Mouse (Mus musculus) limb, embryonic 14.5 days (tissue): ENCODE results near the gene Rhox2f. TPM values are rescaled to one million over a fixed set of nuclear protein-coding genes. Genes with fewer than 3 reads are reported as not detected.
"Not testable (repeated sequence)": the region's sequence is repeated elsewhere in the genome, so short reads cannot be mapped to it uniquely, and the experiment has no call there.

Source experiments
- ATAC-seq: fragments of 200-750 bp; cut with Nextera tagmentation; 2 replicates; pipeline ENCODE4 v1.8.0; 2017; ENCODE audit warnings: low read depth, moderate number of reproducible peaks, moderate TSS enrichment; ENCODE audit not compliant: low FRiP score
- DNase-seq: peaks from one replicate; pipeline ENCODE4 v3.0.0-alpha.2; 2015; ENCODE audit warnings: low spot score
- H3K27ac ChIP-seq: fragments of 300-500 bp; sonication (generic); replicated peaks from 2 replicates; pipeline ENCODE4 v1.5.1; 2014; ENCODE audit warnings: low read depth, mild to moderate bottlenecking, low read length, moderate library complexity, mixed read lengths
- H3K27me3 ChIP-seq: fragments of 300-500 bp; sonication (generic); 2 replicates; pipeline ENCODE4 v1.6.1; 2014; ENCODE audit warnings: low read length, mixed read lengths; ENCODE audit not compliant: control insufficient read depth, insufficient read depth
- H3K36me3 ChIP-seq: fragments of 300-500 bp; sonication (generic); 2 replicates; pipeline ENCODE4 v1.6.1; 2014; ENCODE audit warnings: mild to moderate bottlenecking, low read length, moderate library complexity, mixed read lengths; ENCODE audit not compliant: control insufficient read depth, insufficient read depth
- H3K4me1 ChIP-seq: fragments of 300-500 bp; sonication (generic); 2 replicates; pipeline ENCODE4 v1.6.1; 2014; ENCODE audit warnings: antibody characterized with exemption, low read length, mixed read lengths; ENCODE audit not compliant: control insufficient read depth, insufficient read depth
- H3K4me2 ChIP-seq: fragments of 300-500 bp; sonication (generic); replicated peaks from 2 replicates; pipeline ENCODE4 v1.6.1; 2014; ENCODE audit warnings: low read depth, mild to moderate bottlenecking, low read length, moderate library complexity; ENCODE audit not compliant: severe bottlenecking
- H3K4me3 ChIP-seq: fragments of 300-500 bp; sonication (generic); replicated peaks from 2 replicates; pipeline ENCODE4 v1.5.1; 2014; ENCODE audit warnings: low read length
- H3K9ac ChIP-seq: fragments of 300-500 bp; sonication (generic); 2 replicates; pipeline ENCODE4 v1.6.1; 2014; ENCODE audit warnings: mild to moderate bottlenecking, low read depth, low read length, moderate library complexity; ENCODE audit not compliant: severe bottlenecking
- H3K9me3 ChIP-seq: fragments of 300-500 bp; sonication (generic); 2 replicates; pipeline ENCODE4 v1.6.1; 2016; ENCODE audit warnings: low read length; ENCODE audit not compliant: control insufficient read depth
- WGBS: fragments of 180-500 bp; shearing (Covaris S2); extraction: QIAGEN DNeasy Blood & Tissue Kit; methylation state at CpG from one replicate; pipeline ENCODE4 v1.1.7; 2014; 5-methylcytosine and 5-hydroxymethylcytosine counted together
- polyA plus RNA-seq, 2 experiments: library from polyadenylated mRNA; depleted of rRNA in 1 of 2; stranded (reverse) in 1 of 2; unstranded in 1 of 2; fragments of >200 nt; fragmentation: Nextera tagmentation in 1 of 2; extraction: Ambion mirVana in 1 of 2; gene quantifications; 2 replicates each; pipeline versions ENCODE4 v1.2.1 to v1.2.3; 2012 to 2014

Rhox2f gene
- polyA plus RNA-seq (2012; rRNA removed) = not detected in 2 replicates
- not detected in 2 replicates for polyA plus RNA-seq (2014; fragmentation: Nextera tagmentation; extraction: Ambion mirVana)

GRCm38 (mm10) chrX:37571105-37571504 lies at the start of gene Rhox2f:
Gene Rhox2f, plus strand, starts transcription at chrX:37571405.
- H3K36me3 ChIP-seq, H3K4me3 ChIP-seq, H3K4me2 ChIP-seq, ATAC-seq, H3K9ac ChIP-seq, H3K27me3 ChIP-seq, H3K27ac ChIP-seq, H3K4me1 ChIP-seq, H3K9me3 ChIP-seq, DNase-seq: not testable (repeated sequence)
- WGBS = 94% methylated on average over 6 of the region's 8 CpGs

DNA sequence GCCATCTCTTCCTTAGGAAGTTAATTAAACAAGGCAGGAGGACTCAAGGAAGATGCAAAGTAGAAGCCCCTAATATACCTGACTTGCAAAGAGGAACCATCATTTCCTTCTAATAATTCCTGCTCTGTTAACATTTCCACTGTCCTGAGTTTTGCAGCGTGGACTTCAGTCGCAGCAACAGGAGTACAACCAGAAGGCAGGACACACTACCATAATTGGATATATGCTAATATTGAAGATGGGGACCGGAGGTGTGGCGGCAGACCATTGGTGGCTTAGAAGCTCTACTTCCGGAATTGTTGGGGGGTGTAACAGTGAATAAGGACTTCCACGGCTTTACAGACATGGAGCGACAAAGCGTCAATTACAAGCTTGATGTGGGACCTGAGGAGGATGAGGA lies 41.1 kb upstream of the Rhox2f start, which contains the start of gene Rhox2e:
Gene Rhox2e (plus strand): TSS at position 301 of the 400 bp plus-strand sequence.
- H3K27me3 ChIP-seq, H3K9me3 ChIP-seq, H3K4me1 ChIP-seq, H3K27ac ChIP-seq, H3K4me2 ChIP-seq, H3K36me3 ChIP-seq, ATAC-seq, DNase-seq, H3K9ac ChIP-seq, H3K4me3 ChIP-seq: not testable (repeated sequence)
- WGBS = 93% methylated on average over 2 of the region's 8 CpGs

GRCm38 (mm10) chrX:37541719-37542118 lies 29.5 kb upstream of the Rhox2f start, which contains the start of gene Rhox3e:
Gene Rhox3e, plus strand, starts transcription at chrX:37542019.
- H3K9me3 ChIP-seq, ATAC-seq: not testable (repeated sequence)

DNA sequence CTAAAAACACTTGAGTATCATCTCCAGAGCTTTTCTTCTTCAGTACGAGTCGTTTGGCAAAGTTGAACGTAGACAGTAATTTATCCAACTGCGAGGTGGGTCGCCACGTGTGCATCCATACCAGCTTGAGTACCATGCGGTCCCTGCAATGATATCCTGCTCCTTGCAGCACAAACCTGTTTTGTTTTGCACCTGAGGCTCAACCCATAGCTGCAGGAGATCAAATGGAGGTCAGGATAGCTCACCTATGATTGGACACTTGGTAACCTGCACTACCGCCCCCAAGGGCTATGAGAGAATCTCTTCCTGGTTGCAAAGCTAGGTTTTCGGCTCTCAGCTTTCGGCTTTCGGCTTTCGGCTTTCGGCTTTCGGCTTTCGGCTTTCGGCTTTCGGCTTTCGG lies 14.1 kb upstream of the Rhox2f start, which contains the start of gene Rhox4e:
Gene Rhox4e (plus strand): TSS at position 301 of the 400 bp plus-strand sequence.
- not testable (repeated sequence) for ATAC-seq, H3K4me3 ChIP-seq, H3K4me2 ChIP-seq, DNase-seq, H3K27ac ChIP-seq, H3K27me3 ChIP-seq, H3K4me1 ChIP-seq, H3K9me3 ChIP-seq, H3K36me3 ChIP-seq, H3K9ac ChIP-seq
- 98% methylated on average over 10 of the region's 18 CpGs for WGBS

More at GRCm38 (mm10) chrX:37541719-37542118, 29.5 kb upstream of the Rhox2f start, which contains the start of gene Rhox3e:
- not testable (repeated sequence) for H3K4me2 ChIP-seq, H3K9ac ChIP-seq, H3K4me1 ChIP-seq, DNase-seq, H3K27ac ChIP-seq, H3K27me3 ChIP-seq, H3K4me3 ChIP-seq, H3K36me3 ChIP-seq
- no CpG with 5 or more reads among the region's 4 CpGs for WGBS

DNA sequence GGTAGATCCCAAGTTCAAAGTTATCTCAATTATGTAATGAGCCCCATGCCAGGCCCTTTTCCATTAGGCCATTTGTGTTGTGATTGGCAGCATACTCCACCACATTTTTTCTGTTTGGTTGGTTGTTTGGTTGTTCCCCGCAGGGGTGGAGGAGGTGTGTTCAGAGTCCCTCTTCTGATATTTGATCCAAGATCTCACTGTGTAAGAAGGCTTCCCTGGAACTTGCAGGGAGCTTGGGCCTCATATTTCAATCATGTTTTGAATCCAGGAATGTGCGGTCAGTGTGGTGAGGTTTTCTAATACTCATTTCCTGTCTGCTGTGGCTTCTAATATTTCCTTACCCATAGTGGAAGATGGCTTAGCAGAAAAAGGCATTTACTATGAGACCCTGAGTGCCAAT lies 1.4 kb downstream of the Rhox2f start:
- H3K27ac ChIP-seq, DNase-seq, H3K4me1 ChIP-seq, H3K36me3 ChIP-seq, H3K4me3 ChIP-seq, H3K27me3 ChIP-seq, ATAC-seq, H3K9me3 ChIP-seq, H3K9ac ChIP-seq, H3K4me2 ChIP-seq: not testable (repeated sequence)
- 31% methylated on average over 2 of the region's 2 CpGs for WGBS

DNA sequence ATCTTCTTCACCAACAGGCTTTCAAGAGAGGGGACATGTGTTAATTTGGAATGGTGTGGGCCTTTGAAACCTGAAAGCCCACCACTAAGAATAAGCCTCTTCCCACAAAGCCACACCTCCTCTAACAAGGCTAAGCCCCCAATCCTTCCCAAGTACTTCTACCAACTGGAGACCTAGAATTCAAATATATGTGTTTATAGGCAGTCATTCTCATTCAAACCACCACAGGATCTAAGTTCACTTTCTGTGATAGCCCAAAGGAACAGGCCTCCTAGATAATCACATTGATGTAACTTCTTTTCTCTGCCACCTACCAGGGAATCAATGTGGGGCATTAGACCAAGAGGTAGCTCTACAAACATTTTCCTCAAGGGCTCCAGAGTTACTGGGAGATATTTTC lies 9.5 kb downstream of the Rhox2f start, which contains the start of gene Rhox3f:
Gene Rhox3f (plus strand): TSS at position 301 of the 400 bp plus-strand sequence.
- not testable (repeated sequence) for H3K27me3 ChIP-seq, H3K9me3 ChIP-seq, DNase-seq, H3K36me3 ChIP-seq, H3K9ac ChIP-seq, ATAC-seq, H3K4me3 ChIP-seq, H3K27ac ChIP-seq, H3K4me2 ChIP-seq, H3K4me1 ChIP-seq

GRCm38 (mm10) chrX:37607604-37608003 lies 36.4 kb downstream of the Rhox2f start, which contains the start of gene Rhox4f:
Gene Rhox4f, minus strand, starts transcription at chrX:37607704.
- 96% methylated on average over 15 of the region's 19 CpGs for WGBS
- not testable (repeated sequence) for H3K4me1 ChIP-seq

More at GRCm38 (mm10) chrX:37607604-37608003, 36.4 kb downstream of the Rhox2f start, which contains the start of gene Rhox4f:
- ATAC-seq, H3K9ac ChIP-seq, H3K27me3 ChIP-seq, H3K27ac ChIP-seq, H3K4me3 ChIP-seq, H3K36me3 ChIP-seq, H3K4me2 ChIP-seq, DNase-seq, H3K9me3 ChIP-seq: not testable (repeated sequence)
